In genomic region chr17:50136060-50136459, GRCm38 (mm10) we compare ENCODE assay signal across 8 mouse cellular contexts. TPM values are rescaled to one million over a fixed set of nuclear protein-coding genes. Genes with fewer than 3 reads are reported as not detected.
DNase-seq lines count a peak whose midpoint lies in the region; ATAC-seq and TF ChIP-seq lines count a peak whose summit lies in the region.

No protein-coding gene starts in this region.

- DNase-seq in hindbrain, postnatal 0 days (ENCODE audit: low spot score), result no peak
- peak; percentile 45 for DNase-seq in gastrocnemius, postnatal 14 days
- DNase-seq in limb, embryonic 10.5 days (ENCODE audit: low spot score), result no peak
- no peak for DNase-seq in layer of hippocampus, adult 9-11 months
- no peak for DNase-seq in urinary bladder, postnatal 10 days (ENCODE audit: low spot score)

- intact Hi-C loops in gastrocnemius, postnatal 14 days (cut with DNase I; ENCODE audit: low total_unique reads), result no loop called here

- no peak for TF ChIP-seq CTCF in hindbrain, postnatal 0 days (IDR thresholded peaks at IDR 0.05; ENCODE audit: low read depth)

- H3K27ac ChIP-seq in hindbrain, postnatal 0 days, result no peak overlapping the region
- no peak overlapping the region for H3K27ac ChIP-seq in hindbrain, embryonic 12.5 days
- peak overlapping the region; percentile 44; the same call in 1 of the 2 replicates for H3K27ac ChIP-seq in limb, embryonic 10.5 days
- no peak overlapping the region for H3K27ac ChIP-seq in midbrain, embryonic 16.5 days (ENCODE audit: low read length)

- H3K27me3 ChIP-seq in hindbrain, postnatal 0 days (ENCODE audit: insufficient read depth, low read length), result no peaks in the 10 kb centered on the region
- H3K27me3 ChIP-seq in hindbrain, embryonic 12.5 days, result no peaks in the 10 kb centered on the region; the same call in 1 of the 2 replicates
- no peaks in the 10 kb centered on the region for H3K27me3 ChIP-seq in limb, embryonic 10.5 days (ENCODE audit: low read depth, poor library complexity, severe bottlenecking)
- H3K27me3 ChIP-seq in midbrain, embryonic 16.5 days (ENCODE audit: control insufficient read depth, insufficient read depth, low read depth, low read length), result no peaks in the 10 kb centered on the region

- H3K9me3 ChIP-seq in hindbrain, postnatal 0 days (ENCODE audit: low read length), result no peaks in the 10 kb centered on the region
- no peaks in the 10 kb centered on the region for H3K9me3 ChIP-seq in hindbrain, embryonic 12.5 days (replicated peaks)
- H3K9me3 ChIP-seq in limb, embryonic 10.5 days (replicated peaks), result no peaks in the 10 kb centered on the region
- no peaks in the 10 kb centered on the region for H3K9me3 ChIP-seq in midbrain, embryonic 16.5 days (replicated peaks; ENCODE audit: control insufficient read depth, low read length, poor library complexity, severe bottlenecking)

- no peaks in the 10 kb centered on the region for H3K36me3 ChIP-seq in hindbrain, postnatal 0 days (ENCODE audit: insufficient read depth, low read length)
- no peaks in the 10 kb centered on the region for H3K36me3 ChIP-seq in hindbrain, embryonic 12.5 days
- no peaks in the 10 kb centered on the region for H3K36me3 ChIP-seq in limb, embryonic 10.5 days
- no peaks in the 10 kb centered on the region for H3K36me3 ChIP-seq in midbrain, embryonic 16.5 days (ENCODE audit: control insufficient read depth, insufficient read depth, low read length)

- peak; percentile 67 for ATAC-seq in hindbrain, postnatal 0 days
- no peak for ATAC-seq in hindbrain, embryonic 12.5 days (ENCODE audit: low FRiP score)
- ATAC-seq in megakaryocyte-erythroid progenitor cell, adult 5-6 weeks (replicated peaks; ENCODE audit: low FRiP score, low TSS enrichment, poor library complexity, severe bottlenecking), result peak; percentile 91
- ATAC-seq in midbrain, embryonic 16.5 days, result no peak

- no peak overlapping the region for H3K4me3 ChIP-seq in hindbrain, postnatal 0 days (ENCODE audit: low read length)
- no peak overlapping the region for H3K4me3 ChIP-seq in hindbrain, embryonic 12.5 days
- no peak overlapping the region for H3K4me3 ChIP-seq in limb, embryonic 10.5 days
- no peak overlapping the region for H3K4me3 ChIP-seq in midbrain, embryonic 16.5 days (ENCODE audit: low read depth, low read length)

- no peak overlapping the region for H3K9ac ChIP-seq in hindbrain, postnatal 0 days (replicated peaks; ENCODE audit: low read length)
- no peak overlapping the region for H3K9ac ChIP-seq in hindbrain, embryonic 12.5 days
- H3K9ac ChIP-seq in midbrain, embryonic 16.5 days (ENCODE audit: low read depth, low read length), result no peak overlapping the region

- H3K4me1 ChIP-seq in hindbrain, postnatal 0 days (ENCODE audit: insufficient read depth, low read length), result no peaks in the 10 kb centered on the region
- no peaks in the 10 kb centered on the region for H3K4me1 ChIP-seq in hindbrain, embryonic 12.5 days
- peaks cover 30% of the 10 kb centered on the region for H3K4me1 ChIP-seq in limb, embryonic 10.5 days
- H3K4me1 ChIP-seq in midbrain, embryonic 16.5 days (ENCODE audit: control insufficient read depth, insufficient read depth, low read length), result no peaks in the 10 kb centered on the region; the same call in 1 of the 2 replicates

- H3K4me2 ChIP-seq in hindbrain, postnatal 0 days (ENCODE audit: low read depth, low read length), result no peak overlapping the region
- no peak overlapping the region for H3K4me2 ChIP-seq in hindbrain, embryonic 12.5 days (replicated peaks)
- no peak overlapping the region for H3K4me2 ChIP-seq in midbrain, embryonic 16.5 days (ENCODE audit: low read length)

- 71% methylated on average over 9 of the region's 9 CpGs for WGBS in hindbrain, postnatal 0 days
- 88% methylated on average over 9 of the region's 9 CpGs for WGBS in hindbrain, embryonic 12.5 days
- WGBS in limb, embryonic 10.5 days, result 76% methylated on average over 9 of the region's 9 CpGs
- 84% methylated on average over 9 of the region's 9 CpGs for WGBS in midbrain, embryonic 16.5 days

RNA-seq across cellular contexts. Expression of gene Rftn1, which starts 54.4 kb away (rescaled TPM):
- total RNA-seq in hindbrain, postnatal 0 days (2014; rRNA removed), result 39.5 and 44.4 TPM in 2 replicates
- 18.2 and 19.7 TPM in 2 replicates for polyA plus RNA-seq in hindbrain, postnatal 0 days (2015; fragmentation: Nextera tagmentation; extraction: Ambion mirVana)
- polyA plus RNA-seq in hindbrain, embryonic 12.5 days (2016; fragmentation: Nextera tagmentation; extraction: Ambion mirVana), result 8.3 and 10.4 TPM in 2 replicates
- 10 to 100 TPM; 48.5 to 58.5 TPM for total RNA-seq in gastrocnemius, postnatal 14 days (2021)
- polyA plus RNA-seq in limb, embryonic 10.5 days (2016; fragmentation: Nextera tagmentation; extraction: Ambion mirVana), result 6.3 and 7.2 TPM in 2 replicates
- total RNA-seq in megakaryocyte-erythroid progenitor cell, adult 5-6 weeks (2014; fragmentation: Nextera tagmentation), result 39.0 and 39.5 TPM in 2 replicates
- 31.1 and 44.6 TPM in 2 replicates for total RNA-seq in megakaryocyte-erythroid progenitor cell, adult 5-6 weeks (2017)
- polyA plus RNA-seq in midbrain, embryonic 16.5 days (2015; fragmentation: Nextera tagmentation; extraction: Ambion mirVana), result 28.2 and 30.1 TPM in 2 replicates

Comparison
In these comparisons a context has a peak if more than half of its experiments do, and no peak if none do; other contexts are left out.
1. ATAC-seq: peak in hindbrain, postnatal 0 days (single experiment) and megakaryocyte-erythroid progenitor cell, adult 5-6 weeks (single experiment); none in hindbrain, embryonic 12.5 days (single experiment) and midbrain, embryonic 16.5 days (single experiment).